Mouse (Mus musculus): Measurements from ENCODE around the gene C1qtnf2. TPM values are rescaled to one million over a fixed set of nuclear protein-coding genes. Genes with fewer than 3 reads are reported as not detected.

The C1qtnf2 gene
- total RNA-seq, 2 experiments from 2014 or later, result 0.74 to 2.0 TPM

- DNase-seq (ENCODE audit: low spot score in 2 of 2), result peak in 1 of 2 experiments; percentile 32
Measured at GRCm38 (mm10) chr11:43528683-43529499, 54.8 kb downstream of the C1qtnf2 start, which contains the start of gene Ccnjl. Gene Ccnjl (plus strand): TSS chr11:43528784.

GRCm38 (mm10) chr11:43530043-43530442 is 56.0 kb downstream of the C1qtnf2 start:
- DNase-seq (ENCODE audit: low spot score in 2 of 2), result no peak

- DNase-seq (ENCODE audit: low spot score in 2 of 2), result no peak
Measured at GRCm38 (mm10) chr11:43531619-43532018, 57.5 kb downstream of the C1qtnf2 start.

- no peak for DNase-seq (ENCODE audit: low spot score in 2 of 2)
Measured at GRCm38 (mm10) chr11:43537074-43537473, 63.0 kb downstream of the C1qtnf2 start.

- no peak for DNase-seq (ENCODE audit: low spot score in 2 of 2)
Measured at GRCm38 (mm10) chr11:43539863-43540262, 65.8 kb downstream of the C1qtnf2 start.

Other genes with a start within 250 kb of the C1qtnf2 start
- 10 to 100 TPM; 26.4 to 28.5 TPM for gene Pttg1, start 48.0 kb upstream of the C1qtnf2 start, total RNA-seq (2021)
- gene Slu7, start 40.5 kb upstream of the C1qtnf2 start, total RNA-seq (2021), result 10 to 100 TPM; 54.0 to 55.2 TPM
- 1 to 10 TPM; 9.7 to 9.8 TPM for gene Ccnjl, start 54.5 kb downstream of the C1qtnf2 start, total RNA-seq (2021)
- gene 4933415A04Rik, start 112.8 kb downstream of the C1qtnf2 start, total RNA-seq (2021), result 1 to 10 TPM; 1.4 to 2.0 TPM
- gene Fabp6, start 127.3 kb downstream of the C1qtnf2 start, total RNA-seq (2021), result not detected
- 10 to 100 TPM; 65.4 to 70.4 TPM for gene Pwwp2a, start 207.7 kb downstream of the C1qtnf2 start, total RNA-seq (2021)

Measured in layer of hippocampus, adult 18-20 months (tissue).